Mouse (Mus musculus): ENCODE data around the gene Pla2g2c. TPM values are rescaled to one million over a fixed set of nuclear protein-coding genes. Genes with fewer than 3 reads are reported as not detected.

Gene Pla2g2c
- polyA plus RNA-seq, 2 experiments, result 0.26 to 0.28 TPM

DNA sequence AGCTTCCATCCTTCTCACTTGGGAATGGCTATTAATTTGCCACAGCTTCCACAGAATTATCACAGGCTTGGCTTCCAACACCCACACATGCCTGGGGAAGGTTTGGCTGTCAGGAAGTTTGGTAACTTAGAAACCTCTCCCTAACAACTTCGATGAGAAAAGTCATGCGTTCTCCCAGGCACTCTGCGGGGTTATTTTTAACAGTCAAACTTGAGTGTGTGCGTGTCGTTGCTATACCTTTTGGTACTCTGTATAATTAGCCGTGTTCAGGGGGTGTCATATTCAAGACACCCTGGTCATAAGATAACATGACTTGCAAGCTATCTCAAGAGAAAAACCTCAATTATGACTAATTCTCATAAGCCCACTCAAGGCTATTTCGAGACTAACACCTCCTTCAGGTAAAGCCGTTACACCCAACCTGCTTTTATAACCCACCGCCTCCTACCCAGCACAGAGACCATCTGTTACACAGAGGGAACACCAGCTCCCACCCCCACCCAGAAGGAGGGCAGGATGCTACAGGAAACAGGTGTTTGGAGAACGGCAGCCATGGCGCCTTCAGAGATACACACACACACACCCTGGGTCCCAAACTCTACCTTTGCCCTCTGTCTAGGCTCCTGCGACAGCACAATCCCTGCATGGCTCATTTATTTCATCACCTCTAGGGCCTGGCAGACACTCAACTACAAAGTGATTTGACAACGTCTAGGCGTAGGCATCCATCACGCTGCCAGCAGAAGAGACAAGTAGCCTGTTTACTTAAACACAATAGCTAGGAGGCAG is 905 bp upstream of the Pla2g2c start:
- H3K36me3 ChIP-seq (ENCODE audit: control insufficient read depth, insufficient read depth, low read length), result no peaks in the 10 kb centered on the region
- TF ChIP-seq POLR2A (IDR thresholded peaks at IDR 0.05; ENCODE audit: borderline replicate concordance, extremely low read depth, insufficient read depth, insufficient read length), result no peak
- no peak overlapping the region for H3K9ac ChIP-seq (ENCODE audit: low read depth, low read length, severe bottlenecking)
- H3K4me1 ChIP-seq (ENCODE audit: control insufficient read depth, insufficient read depth, low read length), result peaks cover 21% of the 10 kb centered on the region
- WGBS, result 48% methylated on average over 15 of the region's 15 CpGs
- H3K27me3 ChIP-seq (ENCODE audit: control insufficient read depth, insufficient read depth, low read length), result no peaks in the 10 kb centered on the region
- DNase-seq (ENCODE audit: low spot score) (no peak), ATAC-seq (ENCODE audit: low FRiP score, low read depth) (no peak)
- H3K27ac ChIP-seq (replicated peaks; ENCODE audit: low read depth, low read length), result no peak overlapping the region
- H3K9me3 ChIP-seq (ENCODE audit: control insufficient read depth, low read length), result no peaks in the 10 kb centered on the region
- H3K4me3 ChIP-seq (replicated peaks; ENCODE audit: low read length), result no peak overlapping the region
- no peak overlapping the region for H3K4me2 ChIP-seq (replicated peaks; ENCODE audit: low read depth, low read length, severe bottlenecking)

DNA sequence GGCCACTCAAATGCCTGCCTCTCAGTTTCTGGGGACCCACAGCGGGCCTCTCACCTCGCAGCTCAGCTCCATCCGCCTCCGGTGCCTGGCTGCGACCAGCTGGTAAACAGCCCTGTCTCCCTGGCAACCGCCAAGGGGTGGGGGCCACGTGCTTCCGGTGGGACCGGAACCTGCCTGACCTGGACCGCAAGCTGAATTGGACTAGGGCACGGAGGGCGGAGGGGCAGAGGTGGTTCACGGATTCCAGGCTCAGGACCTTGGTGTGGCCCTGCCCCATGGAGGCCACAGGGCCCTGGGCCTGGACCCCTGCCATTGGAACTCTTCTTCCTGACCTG is 502 bp downstream of the Pla2g2c start:
- H3K27ac ChIP-seq (replicated peaks; ENCODE audit: low read depth, low read length), result no peak overlapping the region; the same call in 1 of the 2 replicates
- WGBS, result 4% methylated on average over 13 of the region's 13 CpGs
- peak; percentile 57 for DNase-seq (ENCODE audit: low spot score)

DNA sequence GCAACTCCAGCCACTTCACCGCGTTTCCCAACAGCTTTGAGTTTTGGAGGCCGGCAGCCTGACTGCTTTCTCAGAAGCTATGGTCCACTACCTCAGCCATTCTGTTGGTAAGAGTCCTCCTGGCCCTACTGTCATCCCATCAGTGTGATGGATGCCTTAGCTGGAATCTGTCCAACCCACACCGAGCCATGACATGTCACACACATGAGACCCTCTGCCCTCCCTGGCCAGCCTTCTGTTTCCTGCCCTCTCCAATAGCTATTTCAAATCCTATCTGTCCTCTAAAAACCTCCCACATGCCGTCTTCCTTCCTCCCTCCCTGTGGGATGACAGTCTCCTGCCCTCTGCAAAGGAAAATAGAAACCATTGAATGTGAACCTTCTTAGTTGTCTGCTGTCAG is 1.2 kb downstream of the Pla2g2c start:
- Histone ChIP-seq H3K36me3 (ENCODE audit: control insufficient read depth, insufficient read depth, low read length) (no peaks in the 10 kb centered on the region), H3K4me3 (replicated peaks; ENCODE audit: low read length) (no peak overlapping the region), H3K9me3 (ENCODE audit: control insufficient read depth, low read length) (no peaks in the 10 kb centered on the region), H3K9ac (ENCODE audit: low read depth, low read length, severe bottlenecking) (no peak overlapping the region), H3K27me3 (ENCODE audit: control insufficient read depth, insufficient read depth, low read length) (no peaks in the 10 kb centered on the region), H3K4me1 (ENCODE audit: control insufficient read depth, insufficient read depth, low read length) (peaks cover 21% of the 10 kb centered on the region), H3K4me2 (replicated peaks; ENCODE audit: low read depth, low read length, severe bottlenecking) (no peak overlapping the region), H3K27ac (replicated peaks; ENCODE audit: low read depth, low read length) (no peak overlapping the region)
- ATAC-seq (ENCODE audit: low FRiP score, low read depth), result no peak
- DNase-seq (ENCODE audit: low spot score), result no peak
- TF ChIP-seq POLR2A (IDR thresholded peaks at IDR 0.05; ENCODE audit: borderline replicate concordance, extremely low read depth, insufficient read depth, insufficient read length), result no peak
- 76% methylated on average over 5 of the region's 5 CpGs for WGBS

More for the DNA sequence above, 502 bp downstream of the Pla2g2c start:
- no peaks in the 10 kb centered on the region for H3K27me3 ChIP-seq (ENCODE audit: control insufficient read depth, insufficient read depth, low read length)
- H3K4me3 ChIP-seq (replicated peaks; ENCODE audit: low read length), result peak overlapping the region; percentile 26
- peak; percentile 77; the same call in 1 of the 2 replicates for ATAC-seq (ENCODE audit: low FRiP score, low read depth)
- TF ChIP-seq POLR2A (IDR thresholded peaks at IDR 0.05; ENCODE audit: borderline replicate concordance, extremely low read depth, insufficient read depth, insufficient read length), result no peak
- H3K4me2 ChIP-seq (replicated peaks; ENCODE audit: low read depth, low read length, severe bottlenecking), result peak overlapping the region; percentile 57
- H3K9me3 ChIP-seq (ENCODE audit: control insufficient read depth, low read length), result no peaks in the 10 kb centered on the region
- H3K4me1 ChIP-seq (ENCODE audit: control insufficient read depth, insufficient read depth, low read length), result peaks cover 21% of the 10 kb centered on the region
- H3K36me3 ChIP-seq (ENCODE audit: control insufficient read depth, insufficient read depth, low read length), result no peaks in the 10 kb centered on the region
- peak overlapping the region; percentile 46 for H3K9ac ChIP-seq (ENCODE audit: low read depth, low read length, severe bottlenecking)

DNA sequence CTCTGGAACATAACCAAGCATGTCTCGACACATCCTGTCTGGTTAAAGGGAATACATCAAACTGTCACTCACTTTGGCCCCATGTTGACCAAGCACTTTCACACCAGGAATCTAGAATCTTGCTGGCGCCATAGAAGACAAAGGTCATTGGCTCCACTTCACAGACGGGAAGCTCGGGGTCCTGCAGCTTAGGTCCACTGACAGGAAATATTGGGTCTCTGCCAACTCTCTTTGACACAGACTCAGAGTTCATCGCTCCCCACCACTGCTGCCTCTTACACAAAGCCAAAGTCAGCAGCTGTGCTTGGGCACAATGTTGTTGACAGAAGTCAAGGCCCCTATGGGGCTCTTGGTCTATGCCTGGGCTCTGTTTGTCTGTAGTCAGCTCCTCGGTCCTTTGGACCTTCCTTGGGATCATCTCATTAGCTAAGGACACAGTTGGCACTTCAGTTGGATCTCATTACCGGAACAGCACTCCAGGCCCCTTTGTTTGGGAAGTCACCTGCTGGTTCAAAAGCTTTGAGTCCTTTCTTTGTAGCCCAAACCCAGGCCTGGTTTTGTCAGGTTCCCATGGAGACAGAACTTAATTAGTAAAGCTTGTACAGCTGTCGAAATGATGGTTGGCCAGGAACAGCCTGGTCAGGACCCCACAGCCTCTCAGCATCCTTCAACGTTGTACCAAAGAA is 4.6 kb downstream of the Pla2g2c start:
- H3K9me3 ChIP-seq (ENCODE audit: control insufficient read depth, low read length), result no peaks in the 10 kb centered on the region
- no peak overlapping the region for H3K4me2 ChIP-seq (replicated peaks; ENCODE audit: low read depth, low read length, severe bottlenecking)
- no peak for TF ChIP-seq POLR2A (IDR thresholded peaks at IDR 0.05; ENCODE audit: borderline replicate concordance, extremely low read depth, insufficient read depth, insufficient read length)
- H3K27me3 ChIP-seq (ENCODE audit: control insufficient read depth, insufficient read depth, low read length), result no peaks in the 10 kb centered on the region
- no peak for ATAC-seq (ENCODE audit: low FRiP score, low read depth)
- H3K9ac ChIP-seq (ENCODE audit: low read depth, low read length, severe bottlenecking), result no peak overlapping the region
- no peaks in the 10 kb centered on the region for H3K36me3 ChIP-seq (ENCODE audit: control insufficient read depth, insufficient read depth, low read length)
- DNase-seq (ENCODE audit: low spot score), result no peak
- H3K4me1 ChIP-seq (ENCODE audit: control insufficient read depth, insufficient read depth, low read length), result peaks cover 14% of the 10 kb centered on the region
- H3K4me3 ChIP-seq (replicated peaks; ENCODE audit: low read length), result no peak overlapping the region
- no peak overlapping the region for H3K27ac ChIP-seq (replicated peaks; ENCODE audit: low read depth, low read length)
- 55% methylated on average over 9 of the region's 9 CpGs for WGBS

DNA sequence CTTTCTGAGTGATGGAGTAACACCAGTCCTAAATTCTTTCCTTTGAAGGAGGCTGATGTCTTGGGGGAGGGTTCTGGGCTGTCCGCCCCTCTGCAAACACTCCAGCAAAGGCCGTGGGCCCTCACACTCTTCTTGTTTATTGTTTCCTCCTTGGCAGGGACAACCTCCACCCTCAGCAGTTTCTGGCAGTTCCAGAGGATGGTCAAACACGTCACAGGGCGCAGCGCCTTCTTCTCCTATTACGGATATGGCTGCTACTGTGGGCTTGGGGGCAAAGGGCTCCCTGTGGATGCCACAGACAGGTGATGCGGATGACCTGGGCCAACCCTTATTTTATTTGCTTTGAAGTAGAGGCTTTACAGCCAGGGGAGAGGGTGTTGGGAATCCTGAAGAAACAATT is 9.5 kb downstream of the Pla2g2c start:
- ATAC-seq (ENCODE audit: low FRiP score, low read depth) (no peak), DNase-seq (ENCODE audit: low spot score) (no peak)
- Histone ChIP-seq H3K4me2 (replicated peaks; ENCODE audit: low read depth, low read length, severe bottlenecking) (no peak overlapping the region), H3K27ac (replicated peaks; ENCODE audit: low read depth, low read length) (no peak overlapping the region), H3K9me3 (ENCODE audit: control insufficient read depth, low read length) (no peaks in the 10 kb centered on the region), H3K4me3 (replicated peaks; ENCODE audit: low read length) (no peak overlapping the region), H3K27me3 (ENCODE audit: control insufficient read depth, insufficient read depth, low read length) (no peaks in the 10 kb centered on the region), H3K4me1 (ENCODE audit: control insufficient read depth, insufficient read depth, low read length) (peaks cover 2% of the 10 kb centered on the region; the same call in 1 of the 2 replicates), H3K36me3 (ENCODE audit: control insufficient read depth, insufficient read depth, low read length) (no peaks in the 10 kb centered on the region), H3K9ac (ENCODE audit: low read depth, low read length, severe bottlenecking) (no peak overlapping the region)
- 44% methylated on average over 7 of the region's 7 CpGs for WGBS
- no peak for TF ChIP-seq POLR2A (IDR thresholded peaks at IDR 0.05; ENCODE audit: borderline replicate concordance, extremely low read depth, insufficient read depth, insufficient read length)

Measured in limb, embryonic 14.5 days (tissue).